Mouse (Mus musculus): ENCODE measurements around the gene Khnyn. TPM values are rescaled to one million over a fixed set of nuclear protein-coding genes. Genes with fewer than 3 reads are reported as not detected.
A peak's percentile ranks its signal among the peaks of the same experiment; 100 is the strongest.

Khnyn gene
- total RNA-seq, 2 experiments from 2014 or later: 12.5 to 13.1 TPM

DNA sequence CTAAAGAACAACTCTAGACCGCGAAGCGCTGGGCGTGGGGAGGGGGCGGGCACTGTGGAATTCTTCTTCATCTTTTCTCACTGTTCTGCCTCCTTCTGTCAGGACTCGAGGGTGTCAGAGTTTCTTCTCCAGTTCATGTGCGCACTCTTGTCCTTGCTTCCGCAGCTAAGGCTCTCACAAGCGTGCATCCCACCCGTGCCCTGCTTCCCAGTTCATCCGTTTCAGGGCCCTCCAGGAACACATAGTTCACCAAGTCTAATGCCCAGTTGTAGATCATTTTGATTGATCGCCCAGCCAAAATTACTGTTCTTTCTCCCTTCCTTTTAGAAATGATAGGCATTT is 15.6 kb downstream of the Khnyn start:
- intact Hi-C loops (cut with DNase I): no loop called here
- DNase-seq: no peak

DNA sequence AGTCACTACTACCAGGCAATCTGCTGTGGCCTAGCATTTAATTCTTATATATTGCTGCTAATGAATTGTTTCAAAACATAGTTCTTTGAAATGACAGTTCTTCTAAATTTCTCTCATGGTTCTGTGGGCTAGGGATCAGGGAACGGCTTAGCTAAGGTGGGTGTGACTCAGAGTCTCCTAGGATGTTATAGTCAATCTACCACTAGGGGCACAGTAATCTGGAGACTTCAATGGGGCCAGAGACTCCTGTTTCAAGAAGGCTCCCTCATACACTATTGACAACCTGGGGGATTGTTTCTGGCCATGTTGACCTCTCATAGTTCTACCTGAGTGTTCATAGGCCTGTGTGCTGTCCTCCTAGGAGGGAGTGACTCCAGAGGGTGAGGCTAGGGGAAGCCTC is 20.8 kb downstream of the Khnyn start:
- no peak for DNase-seq
- intact Hi-C loops (cut with DNase I): loop anchor here (1.0 kb wide), 1 partner anchor 40 kb away; no protein-coding TSS in a partner anchor

DNA sequence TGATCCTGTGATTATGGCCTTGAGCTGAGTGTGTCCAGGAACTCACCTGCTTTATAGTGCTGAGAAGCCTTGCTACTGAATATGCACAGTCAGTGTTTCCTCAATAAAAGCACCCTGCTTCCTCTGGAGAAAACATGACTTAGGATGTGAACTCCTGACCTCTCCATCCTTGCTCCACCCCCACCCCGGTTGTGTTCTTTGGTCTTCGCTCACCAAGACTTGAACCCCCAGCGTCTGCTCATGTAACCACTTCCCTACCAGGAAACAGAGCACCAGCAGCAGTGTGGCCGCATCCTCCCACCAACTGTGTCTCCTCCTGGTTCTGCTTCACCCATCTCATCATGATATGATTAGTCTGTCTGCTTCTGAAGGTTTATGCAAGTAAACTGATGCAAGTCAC is 28.7 kb downstream of the Khnyn start:
- intact Hi-C loops (cut with DNase I): no loop called here
- no peak for DNase-seq

DNA sequence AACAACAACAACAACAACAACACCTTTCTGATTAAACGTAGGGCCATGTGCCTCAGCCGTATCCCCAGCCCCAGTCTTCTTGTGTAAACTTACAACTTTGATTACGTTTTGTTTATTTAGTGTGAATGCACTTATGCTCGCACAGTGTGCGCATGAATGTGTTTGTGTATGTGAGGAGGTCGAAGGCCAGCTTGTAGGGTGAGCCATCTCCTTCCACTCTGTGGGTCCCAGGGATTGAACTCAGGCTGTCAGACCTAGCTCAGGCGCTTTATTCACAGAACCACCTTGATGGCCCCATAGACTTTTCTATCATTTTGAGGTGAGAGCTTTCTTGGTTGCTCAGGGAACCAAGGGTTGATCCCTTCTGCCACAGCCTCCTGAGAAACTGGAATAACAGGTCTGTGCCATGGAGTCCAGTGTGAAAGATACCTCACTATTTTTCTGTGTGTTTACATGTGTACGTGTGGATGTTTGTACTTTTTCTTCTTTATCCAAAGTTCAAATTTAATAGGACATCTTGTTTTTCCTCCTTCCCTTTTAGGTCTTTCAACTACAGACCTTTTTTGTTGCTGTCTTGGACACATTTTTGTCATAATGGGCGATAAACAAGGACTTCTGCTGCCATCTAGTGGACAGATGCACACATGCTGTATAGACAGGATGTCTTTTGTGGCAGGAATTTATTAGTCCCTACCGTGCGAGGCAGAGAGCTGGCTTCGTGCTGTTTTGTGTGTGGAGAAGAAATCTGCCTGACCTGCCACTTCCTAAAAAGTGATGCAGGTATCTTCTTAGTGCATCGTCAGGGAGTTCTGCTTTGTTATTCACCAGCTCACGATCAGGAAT is 33.7 kb downstream of the Khnyn start:
- intact Hi-C loops (cut with DNase I): loop anchor here (1.0 to 2.0 kb wide), 2 partner anchors 46 to 95 kb away; partner anchors contain the start of gene Nfatc4
- peak; percentile 86 to 89 for DNase-seq

DNA sequence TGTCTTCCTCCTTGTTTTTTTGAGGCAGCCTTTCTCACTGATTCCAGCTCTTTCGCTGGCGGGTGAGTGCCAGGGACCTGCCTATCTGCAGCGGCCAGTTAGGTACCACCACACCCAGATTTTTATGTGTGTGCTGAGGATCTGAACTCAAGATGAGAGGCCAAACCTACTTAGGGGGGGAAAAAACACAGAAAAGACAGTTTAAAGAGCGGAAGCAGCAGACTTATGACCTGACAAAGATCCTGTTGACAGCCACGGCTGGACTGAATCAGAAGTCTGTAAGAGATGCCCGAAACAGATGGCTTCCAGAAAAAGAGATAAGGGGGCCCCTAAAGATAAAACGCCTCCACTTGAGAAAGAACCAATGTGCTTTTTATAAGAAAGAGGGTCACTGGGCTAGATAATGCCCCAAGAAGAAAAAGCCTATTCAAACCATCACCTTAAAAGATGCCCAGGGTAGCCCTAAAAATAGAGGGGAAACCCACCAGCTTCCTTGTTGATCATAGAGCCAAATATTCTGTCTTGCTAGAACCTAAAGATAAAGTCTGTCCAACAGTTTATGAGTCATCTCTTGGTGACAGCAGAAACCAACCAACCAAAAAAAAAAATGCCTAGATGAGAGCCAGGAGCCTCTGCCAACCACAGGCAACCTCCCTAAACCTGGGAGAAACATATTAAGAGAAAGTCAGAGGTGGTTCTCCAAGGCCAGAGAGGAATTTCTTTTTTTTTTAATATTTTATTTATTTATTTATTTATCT is 37.9 kb downstream of the Khnyn start:
- intact Hi-C loops (cut with DNase I): no loop called here
- DNase-seq: peak in 1 of 2 experiments; percentile 9

DNA sequence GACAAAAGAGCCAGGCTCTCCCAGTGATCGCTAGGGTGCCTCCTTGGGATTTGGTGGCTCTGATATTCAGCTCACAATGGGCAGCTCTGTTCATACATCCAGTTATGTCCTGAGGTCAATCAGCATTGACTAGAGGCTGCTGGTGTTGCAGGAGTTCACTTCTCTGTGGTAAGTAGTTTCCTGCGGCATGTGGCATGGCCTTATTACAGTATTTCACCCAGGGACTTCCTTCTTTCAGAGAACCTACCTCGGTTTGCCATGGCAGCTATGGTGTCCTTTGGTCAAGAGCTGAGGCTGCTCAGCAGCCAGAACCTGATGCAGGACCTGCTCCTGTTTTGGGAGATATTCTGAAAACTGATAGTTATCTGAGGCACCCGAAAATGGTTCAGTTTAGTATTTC is 42.1 kb downstream of the Khnyn start:
- DNase-seq: no peak
- intact Hi-C loops (cut with DNase I): no loop called here

DNA sequence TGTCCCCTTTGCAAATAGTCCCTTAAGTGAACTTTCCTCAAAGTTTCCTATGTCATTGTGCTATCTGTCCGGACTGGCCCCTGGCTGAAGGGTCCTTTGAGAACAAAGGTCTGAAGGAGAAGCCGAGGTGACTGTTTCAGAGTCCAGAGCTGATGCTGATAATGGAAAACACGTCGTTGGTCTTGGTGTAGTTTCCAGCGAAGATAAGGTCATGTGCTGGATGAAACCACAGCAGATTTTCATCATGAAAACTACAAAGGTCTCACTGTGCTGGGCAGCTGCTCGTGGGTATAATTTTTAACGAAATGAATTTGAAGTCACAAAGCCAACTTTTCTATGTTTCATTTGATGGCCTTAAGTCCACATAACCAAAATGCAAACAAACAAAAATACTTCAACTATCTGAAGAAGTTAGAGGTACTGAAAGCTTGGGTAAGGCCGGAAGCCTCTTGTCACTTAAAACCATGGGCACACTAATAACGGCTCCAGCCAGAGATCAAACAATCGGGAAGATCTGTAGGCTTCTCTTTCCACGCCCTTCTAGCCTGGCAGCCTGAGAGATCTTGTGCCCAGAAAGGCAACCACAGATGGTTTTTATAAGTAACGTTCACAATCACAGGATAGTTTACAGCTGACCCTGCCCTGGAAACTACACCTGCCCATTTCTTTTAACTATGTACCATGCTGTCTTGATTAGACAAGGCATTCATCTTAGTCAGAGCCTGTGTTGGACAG is 44.7 kb downstream of the Khnyn start:
- DNase-seq: no peak
- intact Hi-C loops (cut with DNase I): no loop called here

DNA sequence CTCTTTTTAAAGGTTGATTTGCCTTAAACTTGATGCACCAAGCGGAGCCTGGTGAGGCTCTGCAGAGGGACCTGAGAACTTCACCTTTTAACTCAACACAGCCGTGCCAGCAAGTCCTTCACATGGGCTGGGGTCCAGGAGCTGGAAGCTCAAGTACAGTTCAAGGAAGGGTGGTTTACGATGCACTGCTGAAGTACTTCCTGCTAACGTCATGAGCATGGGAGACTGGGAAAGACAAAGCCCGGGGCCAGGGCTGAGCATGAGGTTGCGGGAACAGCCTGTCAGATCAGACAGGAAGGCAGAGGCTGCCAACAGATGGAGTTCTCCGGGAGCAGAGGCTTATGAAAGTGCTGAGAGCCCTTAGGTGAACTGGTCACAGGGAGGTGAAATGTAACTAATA is 48.8 kb downstream of the Khnyn start:
- intact Hi-C loops (cut with DNase I): no loop called here

DNA sequence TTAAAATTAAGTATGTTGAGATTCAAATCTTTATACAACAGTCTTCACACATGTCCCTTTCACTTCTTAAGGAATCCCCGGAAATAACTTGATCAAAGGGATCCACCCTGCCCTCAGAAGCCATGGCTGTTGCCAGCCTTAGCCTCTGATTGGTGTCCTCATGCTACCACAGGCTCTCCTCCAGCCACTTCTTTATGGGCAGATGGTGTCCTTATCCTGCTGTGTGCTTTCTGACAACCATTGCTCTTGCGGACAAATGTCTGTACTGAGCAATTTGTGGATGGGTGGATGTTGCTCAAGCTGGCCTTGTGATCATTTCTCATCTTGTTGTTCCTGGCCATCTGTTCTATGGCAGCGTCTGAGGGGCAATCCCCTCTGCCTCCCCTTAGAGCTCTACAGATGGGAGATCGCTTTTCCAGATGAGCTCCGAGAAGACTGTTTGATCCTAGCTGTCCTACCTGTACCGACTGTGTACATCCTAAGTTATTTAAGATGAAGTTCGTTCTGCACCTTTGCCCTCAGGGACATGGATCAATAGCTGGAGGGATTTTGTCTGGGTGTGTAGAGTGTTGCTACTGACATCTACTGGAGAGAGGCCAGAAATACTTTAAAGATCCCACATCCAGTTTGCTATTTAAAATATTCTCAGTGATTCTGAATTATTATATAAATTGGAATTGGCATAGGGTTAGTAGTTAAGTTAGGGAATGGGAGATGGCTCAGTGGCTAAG is 55.5 kb downstream of the Khnyn start:
- intact Hi-C loops (cut with DNase I): no loop called here
- DNase-seq: no peak

More for the DNA sequence above, 48.8 kb downstream of the Khnyn start:
- peak; percentile 56 to 61 for DNase-seq

DNA sequence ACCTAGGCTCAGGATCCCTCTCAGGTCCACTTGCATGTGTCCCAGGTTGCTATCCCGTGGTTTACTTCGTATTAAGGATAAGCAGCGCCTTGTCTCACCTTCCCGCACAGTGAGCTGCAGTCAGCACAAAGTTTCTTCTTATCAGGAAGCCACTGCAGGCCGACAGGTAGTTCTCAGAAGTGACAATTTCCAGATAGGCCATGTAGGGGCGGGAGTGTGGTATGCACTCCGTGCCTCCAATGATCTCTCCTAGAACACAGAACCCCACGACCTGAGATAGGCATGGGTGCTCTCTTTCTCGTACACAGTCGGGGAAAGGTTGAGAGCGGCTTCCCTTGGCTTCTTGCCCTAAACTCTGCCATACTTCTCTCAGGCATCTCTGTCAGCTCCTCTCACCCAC is 58.9 kb downstream of the Khnyn start:
- intact Hi-C loops (cut with DNase I): no loop called here
- no peak for DNase-seq

DNA sequence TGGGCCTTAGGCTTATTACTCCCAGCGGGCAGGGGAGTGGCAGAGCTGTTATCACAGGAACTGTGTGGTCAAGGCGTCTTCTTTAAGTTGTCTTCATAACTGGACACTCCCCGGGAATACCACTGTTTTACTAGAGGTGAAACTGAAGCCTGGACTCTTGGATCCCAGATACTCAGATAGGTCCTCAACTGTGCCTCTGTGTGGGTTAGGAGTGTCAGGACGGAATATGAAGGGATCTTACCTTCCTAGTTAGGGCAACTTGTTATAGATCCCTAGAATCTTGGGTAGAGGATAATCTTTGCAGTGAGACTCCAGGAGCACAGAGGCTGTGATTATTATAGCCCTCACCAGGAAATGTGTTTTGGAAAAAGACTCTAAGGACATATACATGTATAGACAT is 59.8 kb downstream of the Khnyn start, which contains the start of gene Cma1:
Gene Cma1 (minus strand): TSS at position 101 of the 400 bp plus-strand sequence.
- intact Hi-C loops (cut with DNase I): no loop called here

DNA sequence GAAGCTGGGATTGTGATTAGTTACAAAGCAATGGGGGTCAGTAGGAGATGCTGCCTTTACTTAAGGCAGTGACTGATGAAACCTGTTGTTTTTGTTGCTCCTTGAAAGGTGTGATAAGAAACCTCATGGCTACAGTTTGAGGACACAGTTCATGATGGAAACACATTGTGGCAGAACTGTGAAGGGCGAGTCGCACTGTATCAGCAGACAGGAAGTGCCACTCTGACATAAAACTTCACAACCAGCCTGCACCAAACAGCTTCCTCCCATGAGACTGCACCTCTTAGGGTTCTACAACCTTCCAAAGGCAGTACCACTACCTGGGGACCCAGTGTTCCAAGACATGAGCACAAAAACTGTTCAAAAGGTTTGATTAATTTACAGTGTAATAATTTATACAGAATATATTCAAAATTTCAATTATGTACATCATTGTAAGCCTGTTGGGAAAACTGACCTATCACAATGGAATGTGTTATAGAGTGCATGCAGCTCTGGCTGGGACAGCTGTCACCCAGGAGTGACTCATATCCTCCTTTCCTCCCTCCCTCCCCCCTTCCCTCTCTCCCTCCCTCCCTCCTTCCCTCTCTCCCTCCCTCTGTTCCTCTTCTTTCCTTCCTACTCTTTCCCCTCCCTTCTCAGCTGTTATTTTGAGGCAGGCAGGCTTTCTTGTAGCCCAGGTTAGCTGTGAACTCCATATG is 61.7 kb downstream of the Khnyn start:
- intact Hi-C loops (cut with DNase I): no loop called here
- peak in 1 of 2 experiments; percentile 3 for DNase-seq

More for the DNA sequence above, 59.8 kb downstream of the Khnyn start, which contains the start of gene Cma1:
- no peak for DNase-seq

Other genes with a start within 250 kb of the Khnyn start
- 10 to 100 TPM; 54.7 to 55.0 TPM for gene Ipo4, start 249.0 kb upstream of the Khnyn start, total RNA-seq (2021)
- 1 to 10 TPM; 1.1 to 2.1 TPM for gene Gm49378, start 247.1 kb upstream of the Khnyn start, total RNA-seq (2021)
- 10 to 100 TPM; 56.3 to 61.2 TPM for gene Tm9sf1, start 241.1 kb upstream of the Khnyn start, total RNA-seq (2021)
- gene Tssk4, start 234.8 kb upstream of the Khnyn start, total RNA-seq (2021): under 1 TPM; 0.64 to 0.81 TPM
- 10 to 100 TPM; 55.6 to 72.2 TPM for gene Mdp1, start 224.4 kb upstream of the Khnyn start, total RNA-seq (2021)
- 10 to 100 TPM; 16.4 to 18.5 TPM for gene Gmpr2, start 213.0 kb upstream of the Khnyn start, total RNA-seq (2021)
- 100 to 1,000 TPM; 291 to 295 TPM for gene Nedd8, start 212.8 kb upstream of the Khnyn start, total RNA-seq (2021)
- 10 to 100 TPM; 14.2 to 16.5 TPM for gene Tinf2, start 203.1 kb upstream of the Khnyn start, total RNA-seq (2021)
- under 1 TPM; 0.24 to 0.25 TPM for gene Tgm1, start 171.0 kb upstream of the Khnyn start, total RNA-seq (2021)
- 10 to 100 TPM; 13.7 to 14.4 TPM for gene Rabggta, start 162.7 kb upstream of the Khnyn start, total RNA-seq (2021)
- gene Dhrs1, start 139.3 kb upstream of the Khnyn start, total RNA-seq (2021): 10 to 100 TPM; 54.5 to 56.6 TPM
- gene Nop9, start 139.3 kb upstream of the Khnyn start, total RNA-seq (2021): 10 to 100 TPM; 14.5 to 18.7 TPM
- 1 to 10 TPM; 1.1 to 1.2 TPM for gene Cideb, start 126.5 kb upstream of the Khnyn start, total RNA-seq (2021)
- under 1 TPM in 1 of 2 experiments, not detected in 1; 0.10 TPM for gene Ltb4r2, start 123.5 kb upstream of the Khnyn start, total RNA-seq (2021)
- gene Ltb4r1, start 119.0 kb upstream of the Khnyn start, total RNA-seq (2021): under 1 TPM; 0.67 to 0.74 TPM
- gene Adcy4, start 100.9 kb upstream of the Khnyn start, total RNA-seq (2021): 10 to 100 TPM; 21.1 to 21.9 TPM
- gene Ripk3, start 96.1 kb upstream of the Khnyn start, total RNA-seq (2021): 1 to 10 TPM; 6.6 to 9.7 TPM
- 10 to 100 TPM; 11.1 to 12.1 TPM for gene Nfatc4, start 61.8 kb upstream of the Khnyn start, total RNA-seq (2021)
- gene Nynrin, start 30.9 kb upstream of the Khnyn start, total RNA-seq (2021): 10 to 100 TPM; 24.1 to 27.6 TPM
- gene Cbln3, start 555 bp upstream of the Khnyn start, total RNA-seq (2021): under 1 TPM; 0.22 to 0.38 TPM
- 10 to 100 TPM; 73.2 to 79.9 TPM for gene Sdr39u1, start 15.3 kb downstream of the Khnyn start, total RNA-seq (2021)
- gene Cma1, start 59.7 kb downstream of the Khnyn start, total RNA-seq (2021): 1 to 10 TPM; 5.2 to 6.8 TPM
- under 1 TPM in 1 of 2 experiments, not detected in 1; 0.53 TPM for gene Cma2, start 66.0 kb downstream of the Khnyn start, total RNA-seq (2021)
- gene Mcpt1, start 133.0 kb downstream of the Khnyn start, total RNA-seq (2021): not detected
- not detected for gene Mcpt9, start 145.5 kb downstream of the Khnyn start, total RNA-seq (2021)
- gene Mcpt2, start 157.1 kb downstream of the Khnyn start, total RNA-seq (2021): under 1 TPM; 0.50 to 0.67 TPM
- gene Mcpt4, start 177.4 kb downstream of the Khnyn start, total RNA-seq (2021): 1 to 10 TPM; 4.2 to 4.3 TPM
- not detected for gene Mcpt8, start 200.3 kb downstream of the Khnyn start, total RNA-seq (2021)
- gene Ctsg, start 217.6 kb downstream of the Khnyn start, total RNA-seq (2021): not detected
- gene Gzme, start 235.7 kb downstream of the Khnyn start, total RNA-seq (2021): not detected
- not detected for gene Gzmd, start 247.7 kb downstream of the Khnyn start, total RNA-seq (2021)

Data from heart, postnatal 10 days (tissue).